Mouse (Mus musculus) heart, embryonic 12.5 days (tissue): ENCODE measurements around the gene Gm7030. TPM values are rescaled to one million over a fixed set of nuclear protein-coding genes. Genes with fewer than 3 reads are reported as not detected.
"Not testable (repeated sequence)": the region's sequence is repeated elsewhere in the genome, so short reads cannot be mapped to it uniquely, and the experiment has no call there.

Experiments used
- ATAC-seq: fragments of 200-750 bp; cut with Nextera tagmentation; 2 replicates; pipeline ENCODE4 v1.8.0; 2017; ENCODE audit warnings: moderate TSS enrichment, moderate library complexity; ENCODE audit not compliant: insufficient number of reproducible peaks, low FRiP score
- H3K27ac ChIP-seq: fragments of 300-500 bp; sonication (generic); 2 replicates; pipeline ENCODE4 v1.5.1; 2016; ENCODE audit warnings: mild to moderate bottlenecking, moderate library complexity; ENCODE audit not compliant: poor library complexity, severe bottlenecking
- H3K27me3 ChIP-seq: fragments of 300-500 bp; sonication (generic); replicated peaks from 2 replicates; pipeline ENCODE4 v1.6.1; 2016; ENCODE audit warnings: mild to moderate bottlenecking, moderate library complexity
- H3K36me3 ChIP-seq: fragments of 300-500 bp; sonication (generic); 2 replicates; pipeline ENCODE4 v1.6.1; 2016; ENCODE audit warnings: mild to moderate bottlenecking, moderate library complexity
- H3K4me1 ChIP-seq: fragments of 300-500 bp; sonication (generic); replicated peaks from 2 replicates; pipeline ENCODE4 v1.6.1; 2016; ENCODE audit warnings: mild to moderate bottlenecking
- H3K4me2 ChIP-seq: fragments of 300-500 bp; sonication (generic); 2 replicates; pipeline ENCODE4 v1.6.1; 2016; ENCODE audit warnings: mild to moderate bottlenecking, moderate library complexity
- H3K4me3 ChIP-seq: fragments of 300-500 bp; sonication (generic); 2 replicates; pipeline ENCODE4 v1.5.1; 2016; ENCODE audit warnings: mild to moderate bottlenecking
- H3K9ac ChIP-seq: fragments of 300-500 bp; sonication (generic); 2 replicates; pipeline ENCODE4 v1.6.1; 2016; ENCODE audit warnings: mild to moderate bottlenecking, moderate library complexity
- H3K9me3 ChIP-seq: fragments of 300-500 bp; sonication (generic); replicated peaks from 2 replicates; pipeline ENCODE4 v1.6.1; 2016; ENCODE audit warnings: mild to moderate bottlenecking, moderate library complexity
- WGBS: fragments of 180-500 bp; shearing (Covaris S2); methylation state at CpG from one replicate; pipeline ENCODE4 v1.1.7; 2016; 5-methylcytosine and 5-hydroxymethylcytosine counted together
- polyA plus RNA-seq: library from polyadenylated mRNA; unstranded; fragments of >200 nt; fragmentation: Nextera tagmentation; extraction: Ambion mirVana; gene quantifications from 2 replicates; pipeline ENCODE4 v1.2.1, GENCODE M21; 2016

Gm7030 gene
- polyA plus RNA-seq, 1 experiment from 2014 or later = not detected

GRCm38 (mm10) chr17:36099603-36100002 is 29.6 kb downstream of the Gm7030 start:
- not testable (repeated sequence) for ATAC-seq
- WGBS = 69% methylated on average over 2 of the region's 2 CpGs

GRCm38 (mm10) chr17:36093936-36094335 is 35.3 kb downstream of the Gm7030 start:
- Histone ChIP-seq H3K27me3 (peaks cover 15% of the 10 kb centered on the region), H3K4me3 (no peak overlapping the region), H3K9ac (no peak overlapping the region; the same call in 1 of the 2 replicates), H3K36me3 (no peaks in the 10 kb centered on the region), H3K4me2 (no peak overlapping the region), H3K9me3 (no peaks in the 10 kb centered on the region), H3K27ac (no peak overlapping the region), H3K4me1 (no peaks in the 10 kb centered on the region)
- no peak for ATAC-seq
- 9% methylated on average over 3 of the region's 3 CpGs for WGBS

More at GRCm38 (mm10) chr17:36099603-36100002, 29.6 kb downstream of the Gm7030 start:
- not testable (repeated sequence) for H3K9me3 ChIP-seq, H3K9ac ChIP-seq, H3K27ac ChIP-seq, H3K36me3 ChIP-seq, H3K4me3 ChIP-seq, H3K4me1 ChIP-seq, H3K4me2 ChIP-seq, H3K27me3 ChIP-seq

- H3K4me3 ChIP-seq, H3K36me3 ChIP-seq, ATAC-seq, H3K4me2 ChIP-seq, H3K27ac ChIP-seq, H3K9ac ChIP-seq, H3K4me1 ChIP-seq, H3K9me3 ChIP-seq: not testable (repeated sequence)
- H3K27me3 ChIP-seq = peaks cover 15% of the 10 kb centered on the region
These were observed 36.7 kb downstream of the Gm7030 start for GRCm38 (mm10) chr17:36092520-36092919.

- H3K9me3 ChIP-seq, H3K4me1 ChIP-seq, H3K4me2 ChIP-seq, H3K36me3 ChIP-seq, H3K9ac ChIP-seq, H3K4me3 ChIP-seq, ATAC-seq, H3K27ac ChIP-seq: not testable (repeated sequence)
- WGBS = no CpG with 5 or more reads among the region's 2 CpGs
- H3K27me3 ChIP-seq = peaks cover 15% of the 10 kb centered on the region
These were observed 37.3 kb downstream of the Gm7030 start for GRCm38 (mm10) chr17:36091933-36092332.

- H3K9ac ChIP-seq, H3K4me3 ChIP-seq, H3K27ac ChIP-seq, ATAC-seq, H3K9me3 ChIP-seq, H3K4me2 ChIP-seq, H3K36me3 ChIP-seq: not testable (repeated sequence)
- Histone ChIP-seq H3K27me3 (peaks cover 48% of the 10 kb centered on the region), H3K4me1 (peaks cover 10% of the 10 kb centered on the region; the same call in 1 of the 2 replicates)
- 62% methylated on average over 1 of the region's 1 CpGs for WGBS
These were observed 43.2 kb downstream of the Gm7030 start for GRCm38 (mm10) chr17:36085976-36086375.

GRCm38 (mm10) chr17:36083870-36084451 is 45.3 kb downstream of the Gm7030 start:
- H3K9ac ChIP-seq = peak overlapping the region; percentile 19; the same call in 1 of the 2 replicates
- ATAC-seq = 0 out of 2 replicates have a peak, but pooled peaks have one; percentile 33

GRCm38 (mm10) chr17:36083266-36083869 is 45.9 kb downstream of the Gm7030 start:
- WGBS = under 1% methylated on average over 46 of the region's 46 CpGs
- ATAC-seq = peak; percentile 48; the same call in 1 of the 2 replicates
- peaks cover 10% of the 10 kb centered on the region; the same call in 1 of the 2 replicates for H3K4me1 ChIP-seq
- no peaks in the 10 kb centered on the region for H3K36me3 ChIP-seq
- no peak overlapping the region for H3K27ac ChIP-seq
- H3K4me2 ChIP-seq = peak overlapping the region; percentile 94
- peaks cover 54% of the 10 kb centered on the region for H3K27me3 ChIP-seq
- peak overlapping the region; percentile 19; the same call in 1 of the 2 replicates for H3K9ac ChIP-seq
- H3K9me3 ChIP-seq = no peaks in the 10 kb centered on the region
- peak overlapping the region; percentile 56 for H3K4me3 ChIP-seq

More at GRCm38 (mm10) chr17:36083870-36084451, 45.3 kb downstream of the Gm7030 start:
- H3K27ac ChIP-seq = no peak overlapping the region
- H3K4me1 ChIP-seq = peaks cover 10% of the 10 kb centered on the region; the same call in 1 of the 2 replicates
- H3K4me3 ChIP-seq = peak overlapping the region; percentile 56
- peaks cover 54% of the 10 kb centered on the region for H3K27me3 ChIP-seq
- H3K36me3 ChIP-seq = no peaks in the 10 kb centered on the region
- under 1% methylated on average over 42 of the region's 42 CpGs for WGBS
- H3K9me3 ChIP-seq = no peaks in the 10 kb centered on the region
- H3K4me2 ChIP-seq = peak overlapping the region; percentile 94

GRCm38 (mm10) chr17:36082519-36083232 is 46.5 kb downstream of the Gm7030 start:
- H3K9ac ChIP-seq, H3K36me3 ChIP-seq, H3K27ac ChIP-seq, ATAC-seq, H3K9me3 ChIP-seq: not testable (repeated sequence)
- H3K27me3 ChIP-seq = peaks cover 54% of the 10 kb centered on the region
- peak overlapping the region; percentile 94 for H3K4me2 ChIP-seq
- WGBS = 21% methylated on average over 6 of the region's 6 CpGs
- H3K4me1 ChIP-seq = peaks cover 10% of the 10 kb centered on the region; the same call in 1 of the 2 replicates
- H3K4me3 ChIP-seq = peak overlapping the region; percentile 56

- H3K9ac ChIP-seq, H3K9me3 ChIP-seq, H3K36me3 ChIP-seq, H3K4me3 ChIP-seq, H3K4me2 ChIP-seq, ATAC-seq, H3K27ac ChIP-seq: not testable (repeated sequence)
- peaks cover 10% of the 10 kb centered on the region; the same call in 1 of the 2 replicates for H3K4me1 ChIP-seq
- H3K27me3 ChIP-seq = peaks cover 54% of the 10 kb centered on the region
These were observed 47.3 kb downstream of the Gm7030 start for GRCm38 (mm10) chr17:36081901-36082300.

GRCm38 (mm10) chr17:36060829-36061228 is 68.4 kb downstream of the Gm7030 start:
- ATAC-seq = no peak

More at GRCm38 (mm10) chr17:36060829-36061228, 68.4 kb downstream of the Gm7030 start:
- Histone ChIP-seq H3K4me2 (no peak overlapping the region), H3K9me3 (no peaks in the 10 kb centered on the region), H3K27ac (no peak overlapping the region), H3K4me3 (no peak overlapping the region), H3K4me1 (no peaks in the 10 kb centered on the region), H3K9ac (no peak overlapping the region), H3K27me3 (0 out of 2 replicates have a peak, but pooled peaks cover 7% of the 10 kb centered on the region), H3K36me3 (no peaks in the 10 kb centered on the region)
- WGBS = 25% methylated on average over 2 of the region's 2 CpGs
